Mouse (Mus musculus): ENCODE results near the gene Blm. TPM values are rescaled to one million over a fixed set of nuclear protein-coding genes. Genes with fewer than 3 reads are reported as not detected.
A peak's percentile ranks its signal among the peaks of the same experiment; 100 is the strongest.

Blm gene
- polyA plus RNA-seq, 1 experiment from 2014 or later = 15.8 TPM

DNA sequence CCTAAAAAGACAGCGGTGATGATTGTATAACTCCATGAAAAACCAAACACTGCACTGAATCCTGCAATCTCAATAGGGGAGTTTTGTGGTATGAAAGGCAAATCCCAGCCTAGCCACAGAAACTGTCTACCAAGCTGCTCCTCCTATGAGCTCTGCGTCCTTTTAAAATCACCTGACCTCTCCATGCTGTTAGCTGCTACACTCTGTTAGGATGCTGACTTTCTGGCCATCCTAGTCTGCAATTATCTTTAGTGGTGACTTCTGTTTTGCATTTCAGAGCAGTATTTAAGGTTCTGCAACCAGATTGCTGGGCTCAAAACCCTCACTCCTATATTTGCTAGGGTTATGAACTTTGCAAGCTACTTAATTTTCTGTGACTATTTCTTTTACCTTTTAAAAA is 44.6 kb downstream of the Blm start:
- ATAC-seq (ENCODE audit: insufficient number of reproducible peaks, low FRiP score, low TSS enrichment, low read depth) = no peak
- peaks cover 22% of the 10 kb centered on the region for H3K36me3 ChIP-seq
- H3K4me1 ChIP-seq = no peaks in the 10 kb centered on the region
- no peak overlapping the region for H3K4me2 ChIP-seq
- no peaks in the 10 kb centered on the region for H3K9me3 ChIP-seq
- H3K9ac ChIP-seq = no peak overlapping the region
- no peak overlapping the region for H3K27ac ChIP-seq
- H3K27me3 ChIP-seq = no peaks in the 10 kb centered on the region
- no peak overlapping the region for H3K4me3 ChIP-seq
- WGBS = 88% methylated on average over 2 of the region's 2 CpGs

DNA sequence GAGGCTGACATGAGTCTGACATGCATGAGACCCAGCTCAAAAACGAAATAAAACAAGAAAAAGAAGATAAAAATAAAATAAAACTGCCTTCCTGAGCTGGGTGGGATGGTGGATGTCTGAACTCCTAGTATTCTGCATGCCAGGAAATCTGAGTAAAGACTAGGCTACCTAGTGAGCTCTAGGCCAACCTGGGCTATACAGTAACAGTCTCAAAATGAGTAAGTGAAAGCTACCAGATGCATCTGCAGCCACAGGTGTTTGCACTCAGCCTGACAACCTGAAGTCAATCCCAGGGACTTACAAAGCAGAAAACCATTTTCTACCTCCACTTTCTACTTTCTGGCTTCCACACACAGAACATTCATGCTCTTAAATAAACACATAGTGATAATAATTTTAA is 45.5 kb downstream of the Blm start:
- no peaks in the 10 kb centered on the region for H3K4me1 ChIP-seq
- H3K9ac ChIP-seq = no peak overlapping the region
- peaks cover 14% of the 10 kb centered on the region for H3K36me3 ChIP-seq
- no peaks in the 10 kb centered on the region for H3K9me3 ChIP-seq
- no peak overlapping the region for H3K27ac ChIP-seq
- H3K4me2 ChIP-seq = no peak overlapping the region
- no peaks in the 10 kb centered on the region for H3K27me3 ChIP-seq
- no peak overlapping the region for H3K4me3 ChIP-seq
- no peak for ATAC-seq (ENCODE audit: insufficient number of reproducible peaks, low FRiP score, low TSS enrichment, low read depth)
- WGBS = 75% methylated on average over 1 of the region's 1 CpGs

DNA sequence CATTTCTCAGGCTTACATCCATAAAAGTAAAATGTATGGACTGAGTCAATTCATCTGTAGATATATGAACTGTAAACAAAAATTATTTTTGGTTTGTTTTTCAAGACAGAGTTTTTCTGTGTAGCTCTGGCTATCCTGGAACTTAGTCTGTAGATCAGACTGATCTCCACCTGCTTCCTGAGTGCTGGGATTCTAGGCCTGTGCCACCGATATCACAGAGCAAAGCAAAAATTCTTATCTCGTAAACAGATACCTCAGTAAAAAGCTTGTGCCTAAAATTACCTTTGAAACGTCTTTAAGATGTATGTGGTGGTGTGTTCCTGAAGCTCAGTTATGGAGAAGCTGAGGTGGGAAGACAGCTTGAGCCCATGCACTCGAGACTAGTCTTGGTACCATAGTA is 47.7 kb downstream of the Blm start:
- 77% methylated on average over 4 of the region's 4 CpGs for WGBS

DNA sequence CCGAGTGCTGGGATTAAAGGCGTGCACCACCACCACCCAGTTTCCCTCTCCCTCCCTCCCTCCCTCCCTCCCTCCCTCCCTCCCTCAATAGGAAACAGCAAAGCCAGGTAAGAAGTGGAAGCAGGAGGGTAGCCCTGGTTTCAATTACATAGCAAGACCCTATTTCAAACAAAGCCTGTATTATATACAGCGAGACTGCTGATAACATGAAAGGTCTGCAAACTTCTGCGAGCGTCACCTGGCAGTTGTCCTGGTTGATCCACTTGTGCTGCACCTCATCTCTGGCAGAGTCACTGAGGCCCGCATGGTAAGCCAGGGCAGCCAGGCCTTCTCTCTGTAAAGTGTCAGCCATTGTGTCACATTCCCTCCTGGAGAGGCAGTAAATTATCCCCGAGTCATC is 54.8 kb downstream of the Blm start:
- Histone ChIP-seq H3K4me3 (no peak overlapping the region), H3K27me3 (no peaks in the 10 kb centered on the region), H3K9ac (no peak overlapping the region), H3K4me1 (no peaks in the 10 kb centered on the region), H3K36me3 (peaks cover 18% of the 10 kb centered on the region), H3K9me3 (no peaks in the 10 kb centered on the region), H3K4me2 (no peak overlapping the region), H3K27ac (no peak overlapping the region)
- WGBS = 41% methylated on average over 7 of the region's 7 CpGs
- ATAC-seq (ENCODE audit: insufficient number of reproducible peaks, low FRiP score, low TSS enrichment, low read depth) = no peak

More for the DNA sequence above, 47.7 kb downstream of the Blm start:
- Histone ChIP-seq H3K4me1 (no peaks in the 10 kb centered on the region), H3K4me2 (no peak overlapping the region), H3K36me3 (peaks cover 5% of the 10 kb centered on the region; the same call in 1 of the 2 replicates), H3K9me3 (no peaks in the 10 kb centered on the region), H3K27me3 (no peaks in the 10 kb centered on the region), H3K4me3 (no peak overlapping the region), H3K27ac (no peak overlapping the region), H3K9ac (no peak overlapping the region)
- no peak for ATAC-seq (ENCODE audit: insufficient number of reproducible peaks, low FRiP score, low TSS enrichment, low read depth)

DNA sequence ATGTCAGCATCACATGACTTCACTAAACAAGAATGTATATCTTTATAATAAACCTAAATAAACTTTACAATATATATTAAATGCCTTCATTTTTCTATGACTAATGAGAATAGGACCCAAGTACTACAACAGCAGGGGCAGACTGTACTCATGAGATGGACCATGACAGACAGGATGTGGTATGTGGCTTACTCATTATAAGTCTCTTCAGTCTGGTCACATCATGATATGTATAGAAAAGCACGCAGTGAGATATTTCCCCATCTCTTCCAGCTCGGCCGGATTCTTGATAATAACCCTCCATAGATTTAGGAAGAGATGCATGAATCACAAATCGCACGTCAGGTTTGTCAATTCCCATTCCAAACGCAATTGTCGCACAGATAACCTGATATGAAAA is 61.1 kb downstream of the Blm start:
- WGBS = 90% methylated on average over 7 of the region's 7 CpGs
- ATAC-seq (ENCODE audit: insufficient number of reproducible peaks, low FRiP score, low TSS enrichment, low read depth) = no peak
- H3K27ac ChIP-seq = no peak overlapping the region
- no peaks in the 10 kb centered on the region for H3K27me3 ChIP-seq
- H3K4me1 ChIP-seq = no peaks in the 10 kb centered on the region
- no peak overlapping the region for H3K9ac ChIP-seq
- H3K4me3 ChIP-seq = no peak overlapping the region
- no peaks in the 10 kb centered on the region for H3K9me3 ChIP-seq
- no peak overlapping the region for H3K4me2 ChIP-seq
- peaks cover 17% of the 10 kb centered on the region for H3K36me3 ChIP-seq

DNA sequence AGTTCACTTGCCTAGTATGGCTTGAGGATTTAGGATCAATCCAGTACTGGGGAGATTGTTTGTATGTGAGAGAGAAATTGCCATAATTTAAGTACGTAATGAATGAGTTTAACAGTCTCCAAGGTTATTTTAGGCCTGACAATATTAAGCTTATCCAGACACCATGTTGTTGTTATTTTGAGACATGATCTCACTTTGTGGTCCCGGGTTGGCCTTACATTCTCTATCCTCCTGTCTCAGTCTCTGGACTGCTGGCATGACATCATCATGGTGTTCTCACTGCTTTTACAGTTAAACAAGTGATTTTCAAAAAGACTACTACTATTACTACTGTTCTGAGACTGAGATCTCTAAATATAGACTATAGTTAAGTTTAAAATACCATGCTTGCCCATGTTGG is 66.1 kb downstream of the Blm start:
- Histone ChIP-seq H3K36me3 (peaks cover 13% of the 10 kb centered on the region), H3K4me2 (no peak overlapping the region), H3K4me3 (no peak overlapping the region), H3K27me3 (no peaks in the 10 kb centered on the region), H3K9me3 (no peaks in the 10 kb centered on the region), H3K4me1 (no peaks in the 10 kb centered on the region), H3K9ac (no peak overlapping the region), H3K27ac (no peak overlapping the region)
- WGBS = 74% methylated on average over 2 of the region's 2 CpGs
- ATAC-seq (ENCODE audit: insufficient number of reproducible peaks, low FRiP score, low TSS enrichment, low read depth) = no peak

DNA sequence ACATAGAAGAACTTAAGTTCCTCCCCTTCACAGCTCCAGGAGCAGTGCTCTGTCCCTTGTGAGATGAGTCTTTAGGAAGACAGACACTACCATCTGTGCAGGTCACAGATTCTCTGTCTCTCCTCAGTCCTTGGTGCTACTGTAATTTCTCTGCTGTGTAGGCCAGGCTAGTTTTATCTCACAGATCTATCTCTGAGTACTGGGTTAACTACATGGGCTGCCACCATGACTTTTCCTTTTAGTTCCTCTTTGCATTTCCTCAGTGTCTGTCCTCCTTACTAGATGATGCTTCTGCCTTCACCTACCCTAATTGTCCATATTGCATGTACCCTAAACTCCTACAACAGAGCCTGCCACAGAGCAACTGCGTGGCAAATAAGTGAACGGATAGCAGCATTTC is 67.6 kb downstream of the Blm start:
- no peak overlapping the region for H3K4me2 ChIP-seq
- H3K9me3 ChIP-seq = no peaks in the 10 kb centered on the region
- no peaks in the 10 kb centered on the region for H3K27me3 ChIP-seq
- no peak for ATAC-seq (ENCODE audit: insufficient number of reproducible peaks, low FRiP score, low TSS enrichment, low read depth)
- WGBS = 94% methylated on average over 2 of the region's 2 CpGs
- no peak overlapping the region for H3K27ac ChIP-seq
- H3K4me3 ChIP-seq = no peak overlapping the region
- H3K9ac ChIP-seq = no peak overlapping the region
- H3K4me1 ChIP-seq = no peaks in the 10 kb centered on the region
- H3K36me3 ChIP-seq = peaks cover 14% of the 10 kb centered on the region

DNA sequence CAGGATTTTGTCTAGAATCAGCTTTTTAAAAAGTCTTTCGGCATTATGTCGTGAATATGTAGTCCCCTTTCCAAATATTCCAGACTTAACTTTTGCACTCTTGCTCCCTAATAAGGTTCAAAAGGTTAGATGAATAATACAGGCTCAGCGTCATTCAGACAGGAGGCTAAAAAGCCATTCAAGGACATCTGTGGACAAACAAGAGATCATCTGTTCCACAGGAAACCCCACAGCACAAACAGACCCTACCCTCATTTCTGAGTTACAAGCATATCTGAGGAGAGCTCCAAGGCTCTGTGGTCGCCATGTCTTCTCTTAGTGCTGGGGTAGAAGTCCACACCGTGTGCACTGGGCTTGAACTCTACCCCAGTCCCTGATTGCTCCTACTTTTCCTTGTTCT is 70.1 kb downstream of the Blm start:
- Histone ChIP-seq H3K4me2 (no peak overlapping the region), H3K9me3 (no peaks in the 10 kb centered on the region), H3K36me3 (peaks cover 21% of the 10 kb centered on the region), H3K27ac (no peak overlapping the region), H3K4me1 (no peaks in the 10 kb centered on the region), H3K27me3 (no peaks in the 10 kb centered on the region), H3K4me3 (no peak overlapping the region), H3K9ac (no peak overlapping the region)
- WGBS = 86% methylated on average over 5 of the region's 5 CpGs
- no peak for ATAC-seq (ENCODE audit: insufficient number of reproducible peaks, low FRiP score, low TSS enrichment, low read depth)

DNA sequence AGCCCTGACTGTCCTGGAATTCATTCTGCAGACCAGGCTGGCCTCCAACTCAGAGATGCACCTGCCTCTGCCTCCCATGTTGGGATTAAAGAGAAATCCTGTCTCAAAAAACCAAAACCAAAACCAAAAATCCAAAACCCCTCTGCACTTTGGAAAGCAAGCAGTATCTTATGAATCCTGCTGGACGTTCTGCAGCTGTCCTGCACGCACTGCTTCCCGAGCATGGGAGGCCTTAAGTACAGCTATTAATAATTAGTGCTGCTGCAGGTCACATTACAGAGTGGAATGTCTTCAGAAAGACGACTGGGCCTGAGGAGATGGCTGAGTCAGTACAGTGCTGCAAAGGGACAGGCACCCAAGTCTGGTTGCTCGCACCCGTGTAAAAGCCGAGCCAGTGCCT is 73.0 kb downstream of the Blm start:
- H3K9ac ChIP-seq = no peak overlapping the region
- H3K4me3 ChIP-seq = no peak overlapping the region
- no peaks in the 10 kb centered on the region for H3K27me3 ChIP-seq
- no peak overlapping the region for H3K4me2 ChIP-seq
- H3K36me3 ChIP-seq = peaks cover 23% of the 10 kb centered on the region
- ATAC-seq (ENCODE audit: insufficient number of reproducible peaks, low FRiP score, low TSS enrichment, low read depth) = no peak
- H3K27ac ChIP-seq = no peak overlapping the region
- no peaks in the 10 kb centered on the region for H3K9me3 ChIP-seq
- WGBS = 78% methylated on average over 7 of the region's 7 CpGs
- H3K4me1 ChIP-seq = peaks cover 15% of the 10 kb centered on the region

DNA sequence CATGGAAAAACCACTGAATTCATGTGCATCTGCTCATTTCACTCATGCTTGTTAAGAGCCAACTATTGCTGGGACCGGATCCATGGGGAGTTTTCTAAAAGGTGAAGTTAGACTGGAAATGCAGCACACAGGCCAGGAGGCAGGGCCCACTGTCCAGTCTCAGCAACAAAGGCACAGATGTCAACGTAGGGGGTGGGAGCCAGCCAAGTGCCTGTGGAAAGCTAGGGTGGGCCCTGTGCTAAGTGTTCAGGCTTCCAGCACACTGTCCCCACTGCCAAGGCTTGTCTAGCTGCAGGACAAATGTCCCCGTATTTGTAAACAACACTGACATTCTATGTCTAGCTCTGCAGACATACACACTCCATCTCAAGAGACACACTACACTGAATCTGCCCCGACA is 74.0 kb downstream of the Blm start:
- Histone ChIP-seq H3K4me3 (no peak overlapping the region), H3K27me3 (no peaks in the 10 kb centered on the region), H3K36me3 (peaks cover 20% of the 10 kb centered on the region), H3K4me2 (no peak overlapping the region), H3K9me3 (no peaks in the 10 kb centered on the region), H3K9ac (no peak overlapping the region), H3K4me1 (peaks cover 25% of the 10 kb centered on the region), H3K27ac (no peak overlapping the region)
- 90% methylated on average over 4 of the region's 4 CpGs for WGBS
- ATAC-seq (ENCODE audit: insufficient number of reproducible peaks, low FRiP score, low TSS enrichment, low read depth) = no peak

DNA sequence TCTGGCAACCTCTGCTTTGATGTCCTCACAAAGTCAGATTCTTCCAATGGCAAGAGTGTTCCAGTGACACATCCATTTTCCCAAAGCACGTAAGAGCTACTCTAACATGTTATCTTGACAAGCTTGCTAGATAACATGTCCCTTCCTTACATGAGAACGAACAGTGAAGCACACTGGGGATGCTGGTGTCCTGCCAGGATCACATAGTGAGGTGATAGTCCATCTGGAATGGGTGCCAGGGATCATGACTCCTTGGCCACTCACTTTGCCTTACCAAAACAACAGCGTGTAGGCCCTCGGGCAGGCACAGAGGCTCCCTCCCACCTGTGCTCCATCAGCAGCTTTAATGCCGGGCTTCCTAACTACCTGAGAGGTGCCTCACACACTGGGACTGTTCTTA is 74.7 kb downstream of the Blm start:
- Histone ChIP-seq H3K9me3 (no peaks in the 10 kb centered on the region), H3K27ac (no peak overlapping the region), H3K27me3 (no peaks in the 10 kb centered on the region), H3K4me2 (no peak overlapping the region), H3K9ac (no peak overlapping the region), H3K4me1 (peaks cover 27% of the 10 kb centered on the region), H3K36me3 (peaks cover 20% of the 10 kb centered on the region), H3K4me3 (no peak overlapping the region)
- 91% methylated on average over 5 of the region's 5 CpGs for WGBS
- no peak for ATAC-seq (ENCODE audit: insufficient number of reproducible peaks, low FRiP score, low TSS enrichment, low read depth)

DNA sequence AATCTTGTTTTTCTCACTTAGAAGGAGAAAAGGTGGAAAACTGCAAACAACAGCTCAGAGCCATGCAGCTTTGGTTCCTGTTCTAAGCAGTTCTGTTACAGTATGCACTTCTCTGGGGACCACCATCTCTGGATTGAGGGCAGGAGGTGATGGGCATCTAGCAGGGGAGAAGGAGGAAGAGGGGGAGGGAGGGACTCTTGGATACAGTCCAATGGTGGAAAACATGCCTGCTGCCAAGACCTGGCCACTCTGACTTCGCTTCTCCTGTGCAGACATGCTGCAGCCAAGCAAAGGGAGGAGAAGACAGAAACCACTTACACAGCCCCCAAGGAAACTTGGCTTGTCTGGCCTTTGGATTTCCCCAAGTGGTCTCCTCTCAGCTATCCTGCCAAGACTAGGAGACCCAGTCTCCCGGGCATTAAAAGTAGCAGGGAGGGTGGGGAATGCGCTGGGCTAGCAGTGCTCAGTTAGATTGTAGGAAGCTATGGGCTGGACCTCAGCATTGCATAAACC is 77.0 kb downstream of the Blm start:
- Histone ChIP-seq H3K36me3 (peaks cover 25% of the 10 kb centered on the region), H3K9ac (no peak overlapping the region), H3K4me2 (no peak overlapping the region), H3K4me1 (peaks cover 27% of the 10 kb centered on the region), H3K27me3 (no peaks in the 10 kb centered on the region), H3K9me3 (no peaks in the 10 kb centered on the region), H3K27ac (peak overlapping the region; percentile 57; the same call in 1 of the 2 replicates), H3K4me3 (no peak overlapping the region)
- no peak for ATAC-seq (ENCODE audit: insufficient number of reproducible peaks, low FRiP score, low TSS enrichment, low read depth)
- 49% methylated on average over 3 of the region's 3 CpGs for WGBS

DNA sequence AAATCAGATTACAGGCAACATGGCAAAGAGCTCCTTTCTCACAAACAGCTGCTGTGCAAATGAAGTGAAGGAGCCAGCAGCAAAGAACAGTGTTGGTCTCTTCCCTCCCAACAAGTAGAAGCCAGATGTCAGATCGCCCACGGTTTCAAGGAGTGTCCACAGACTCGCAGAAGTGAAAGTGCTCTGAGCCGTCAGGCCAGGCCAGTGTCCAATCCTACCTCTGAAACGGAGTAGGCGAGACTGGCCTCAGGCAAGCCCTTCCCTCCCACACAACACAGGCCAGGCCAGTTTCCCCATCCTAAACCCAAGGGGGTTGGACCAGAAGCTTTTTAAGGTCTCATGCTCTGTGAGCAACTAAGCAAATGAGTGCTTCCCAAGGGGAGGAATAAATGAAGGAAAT is 77.7 kb downstream of the Blm start:
- Histone ChIP-seq H3K9me3 (no peaks in the 10 kb centered on the region), H3K4me2 (no peak overlapping the region), H3K4me3 (no peak overlapping the region), H3K9ac (no peak overlapping the region), H3K4me1 (peaks cover 27% of the 10 kb centered on the region), H3K27ac (peak overlapping the region; percentile 63; the same call in 1 of the 2 replicates), H3K27me3 (no peaks in the 10 kb centered on the region), H3K36me3 (peaks cover 24% of the 10 kb centered on the region)
- 0 out of 2 replicates have a peak, but pooled peaks have one; percentile 45 for ATAC-seq (ENCODE audit: insufficient number of reproducible peaks, low FRiP score, low TSS enrichment, low read depth)
- WGBS = 38% methylated on average over 6 of the region's 6 CpGs
